Mouse (Mus musculus): ENCODE measurements around the gene Pxk.

Gene Pxk

DNA sequence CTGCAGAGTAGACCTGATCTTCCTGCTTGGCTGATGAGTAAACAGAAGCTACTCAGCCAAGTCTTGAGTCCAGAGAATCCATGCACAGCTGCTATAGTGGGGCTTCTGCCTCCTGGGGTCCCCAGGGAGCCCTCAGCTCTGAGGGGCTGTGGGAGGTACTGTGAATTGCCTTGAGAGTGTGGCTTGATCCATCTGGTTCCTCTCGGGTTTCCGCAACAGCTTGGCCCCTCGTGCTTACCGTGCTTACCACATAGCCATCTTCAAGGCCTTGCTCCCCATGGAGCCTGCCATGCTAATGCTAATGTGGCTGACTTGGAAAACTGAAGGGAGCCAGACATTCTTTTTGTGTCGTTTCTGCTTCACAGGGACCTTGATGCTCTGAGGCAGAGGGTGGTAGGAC is 109.1 kb downstream of the Pxk start:
- no peak for DNase-seq

DNA sequence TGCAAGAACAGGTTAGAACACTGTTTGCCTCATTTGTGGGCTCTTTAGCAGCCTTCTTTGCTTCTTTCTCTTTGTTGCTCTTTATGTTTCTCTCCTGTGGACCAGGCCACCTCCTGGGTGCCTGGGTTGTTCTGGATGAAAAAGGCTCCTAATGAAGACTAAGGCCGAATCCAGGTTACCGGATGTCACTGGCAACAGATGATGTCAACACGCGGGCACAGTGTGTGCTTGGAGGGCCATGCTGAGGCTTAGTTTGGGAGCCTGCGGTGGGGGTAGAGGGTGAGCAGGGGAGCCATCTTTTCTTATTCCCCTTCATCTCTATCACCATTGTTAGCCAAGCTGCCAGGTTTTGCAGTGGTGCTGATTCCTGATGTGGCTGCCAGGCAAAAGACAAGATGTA is 109.5 kb downstream of the Pxk start:
- DNase-seq = no peak

DNA sequence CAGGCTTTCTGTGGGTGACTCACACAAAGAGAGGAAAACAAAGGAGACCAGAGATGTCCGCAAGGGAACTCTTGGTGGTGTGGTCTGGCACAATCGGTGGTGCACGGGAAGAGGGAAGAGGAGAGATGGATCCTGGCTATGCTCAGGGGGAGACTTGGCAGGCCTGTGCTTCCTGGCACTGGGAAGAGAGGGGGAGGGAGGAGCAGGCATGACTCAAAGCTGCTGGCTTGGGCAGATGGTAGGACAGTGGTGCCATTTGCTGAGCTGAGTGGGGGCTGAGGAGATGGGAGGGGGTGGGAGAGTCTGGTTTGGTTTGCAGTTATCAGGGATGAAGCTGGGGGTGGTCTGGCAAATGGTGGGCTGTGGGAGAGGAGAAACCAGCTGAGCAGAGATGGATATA is 110.9 kb downstream of the Pxk start:
- no peak for DNase-seq

- DNase-seq = no peak
Measured at GRCm38 (mm10) chr14:8209896-8210295, 111.9 kb downstream of the Pxk start.

- no peak for DNase-seq
Measured at GRCm38 (mm10) chr14:8212996-8213395, 115.0 kb downstream of the Pxk start.

DNA sequence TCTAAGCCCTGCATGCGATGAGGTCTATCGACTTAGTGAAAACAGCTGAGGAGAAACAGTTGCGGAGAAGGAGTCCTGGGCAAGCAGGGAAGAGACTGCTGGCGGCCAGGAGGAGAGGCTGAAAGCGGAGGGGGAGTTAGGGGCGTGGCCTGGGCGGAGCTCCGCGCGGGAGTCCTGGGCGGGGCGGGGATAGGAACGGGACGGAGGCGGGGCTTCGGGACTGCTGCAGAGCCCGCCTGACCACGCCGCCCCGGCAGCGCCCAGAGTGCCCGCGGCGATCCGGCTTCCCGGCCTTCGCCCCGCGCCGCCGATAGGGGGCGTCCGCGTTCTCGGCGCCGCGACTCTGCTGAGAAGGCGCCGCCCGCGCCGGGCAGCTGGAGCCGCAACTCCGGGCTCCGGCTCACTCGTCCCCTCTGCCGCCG is 115.8 kb downstream of the Pxk start, which contains the start of gene Kctd6:
Kctd6 (plus strand) TSS at position 338 of the 422 bp plus-strand sequence.
- DNase-seq = peak; percentile 100

Data from kidney, postnatal 4 days (tissue).